Mouse (Mus musculus): Measurements from ENCODE around the gene Terf2ip. TPM values are rescaled to one million over a fixed set of nuclear protein-coding genes. Genes with fewer than 3 reads are reported as not detected.

Gene Terf2ip
- total and polyA plus RNA-seq, 3 experiments: 9.4 to 13.7 (median 12.4) TPM

DNA sequence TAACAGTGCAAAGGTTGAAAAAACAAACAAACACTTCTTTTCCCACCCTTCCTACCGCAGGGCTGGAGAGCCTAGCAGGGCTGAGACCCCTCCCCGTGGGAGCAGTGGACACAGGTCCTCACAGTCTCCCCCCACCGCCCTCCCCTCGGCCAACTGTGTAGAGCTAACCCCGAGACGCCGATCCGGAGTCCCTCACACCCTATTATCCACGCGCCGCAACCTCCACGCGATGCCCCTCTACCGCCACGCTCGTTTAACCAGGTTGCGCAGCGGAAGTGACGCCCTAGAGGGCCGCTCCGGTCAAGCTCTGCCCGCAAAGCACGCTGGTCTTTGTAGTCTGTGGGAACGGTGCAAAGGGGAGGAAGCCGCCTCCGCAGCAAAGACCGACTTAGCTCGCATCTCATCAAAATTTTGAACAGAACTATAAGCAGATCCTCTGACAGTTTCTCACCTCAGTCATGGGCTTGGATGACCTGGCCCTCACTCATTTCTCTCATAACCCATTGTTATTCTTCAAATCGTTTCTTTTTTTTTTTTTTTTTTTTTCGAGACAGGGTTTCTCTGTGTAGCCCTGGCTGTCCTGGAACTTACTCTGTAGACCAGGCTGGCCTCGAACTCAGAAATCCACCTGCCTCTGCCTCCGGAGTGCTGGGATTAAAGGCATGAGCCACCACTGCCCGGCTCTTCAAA lies 19.0 kb upstream of the Terf2ip start, which contains the start of gene Adat1:
Gene Adat1 (minus strand): TSS at position 290 of the 690 bp plus-strand sequence.
- in situ Hi-C loops (cut with MboI; ENCODE audit: low pct_ligation_motif_present, low pct_unique_long_range_greater_than_20kb, low sequenced_read_pairs) (loop anchor here (10.0 kb wide), 1 partner anchor 117 kb away; the partner anchor contains the start of gene Tmem170), dilution Hi-C loops (cut with MboI; ENCODE audit: extremely low pct_ligation_motif_present, extremely low pct_unique_long_range_greater_than_20kb, low sequenced_read_pairs) (no loop called here)
- Histone ChIP-seq H3K4me2 (ENCODE audit: insufficient read depth, low read depth, poor library complexity, severe bottlenecking) (peak within 1 kb of the TSS; percentile 77), H3K27me3 (replicated peaks) (no peaks in the 10 kb centered on the region), H3K36me3 (replicated peaks in 1 of 2; ENCODE audit: control insufficient read depth in 1 of 2, insufficient read depth in 1 of 2, low read length in 1 of 2) (peaks cover 58 to 73% of the 10 kb centered on the region in 2 experiments), H3K27ac (ENCODE audit: insufficient read depth, low read depth) (no peak within 1 kb of the TSS), H3K4me1 (ENCODE audit: control insufficient read depth in 1 of 2, insufficient read depth in 2 of 2) (peaks cover 2 to 21% of the 10 kb centered on the region in 2 experiments; a peak in 3 of 4 replicates), H3K9ac (ENCODE audit: insufficient read depth, low read depth) (peak within 1 kb of the TSS; percentile 45), H3K79me2 (replicated peaks; ENCODE audit: control insufficient read depth, extremely low read depth, insufficient read depth, poor library complexity, severe bottlenecking) (no peaks in the 10 kb centered on the region; the same call in 1 of the 2 replicates), H3K4me3 (replicated peaks in 1 of 3; ENCODE audit: low read depth in 2 of 3, low read length in 2 of 3, poor library complexity in 1 of 3) (peak within 1 kb of the TSS; percentile 70 to 95 (median 84)), H3K9me3 (replicated peaks; ENCODE audit: low read length) (no peaks in the 10 kb centered on the region)
- peak; percentile 89 for DNase-seq (ENCODE audit: extremely low read depth)
- TF ChIP-seq USF2 (conservative IDR thresholded peaks at IDR 0.05; ENCODE audit: low read depth, low read length) (no peak), EP300 (IDR thresholded peaks at IDR 0.05; ENCODE audit: low read length) (no peak), ZMIZ1 (IDR thresholded peaks at IDR 0.05; ENCODE audit: low read depth, low read length) (0 out of 2 replicates have a peak, but pooled peaks have one; percentile 86), CHD2 (IDR thresholded peaks at IDR 0.05; ENCODE audit: low read length) (peak; percentile 74), PAX5 (IDR thresholded peaks at IDR 0.05; ENCODE audit: low read length) (no peak), ZNF384 (IDR thresholded peaks at IDR 0.05; ENCODE audit: low read depth, low read length) (peak; percentile 76), MEF2A (IDR thresholded peaks at IDR 0.05; ENCODE audit: borderline replicate concordance, low read depth, low read length) (peak; percentile 44; the same call in 1 of the 2 replicates), MYC (IDR thresholded peaks at IDR 0.05; ENCODE audit: low read depth, low read length) (peak; percentile 96), POLR2A (IDR thresholded peaks at IDR 0.05; ENCODE audit: low read depth, low read length) (peak; percentile 91), HCFC1 (IDR thresholded peaks at IDR 0.05; ENCODE audit: low read depth, low read length) (peak; percentile 98), SIN3A (IDR thresholded peaks at IDR 0.05; ENCODE audit: low read length) (peak; percentile 88), E2F4 (IDR thresholded peaks at IDR 0.05; ENCODE audit: insufficient replicate concordance, low read depth, low read length) (0 out of 2 replicates have a peak, but pooled peaks have one; percentile 59), GABPA (IDR thresholded peaks at IDR 0.05; ENCODE audit: insufficient replicate concordance, low read depth, low read length) (peak; percentile 73; the same call in 1 of the 2 replicates), MXI1 (IDR thresholded peaks at IDR 0.05; ENCODE audit: low read depth, low read length) (peak; percentile 98), USF1 (IDR thresholded peaks at IDR 0.05; ENCODE audit: low read depth, low read length) (no peak; the same call in 1 of the 2 replicates), CHD1 (IDR thresholded peaks at IDR 0.05; ENCODE audit: low read depth, low read length) (no peak), ZKSCAN1 (IDR thresholded peaks at IDR 0.05; ENCODE audit: borderline replicate concordance, low read depth, low read length) (no peak), NRF1 (IDR thresholded peaks at IDR 0.05; ENCODE audit: low read depth, low read length) (peak; percentile 62), CTCF (conservative IDR thresholded peaks at IDR 0.05 in 1 of 2, IDR thresholded peaks at IDR 0.05 in 1 of 2; ENCODE audit: low read depth in 2 of 2, low read length in 2 of 2) (peak in 1 of 2 experiments; percentile 4; a peak in 1 of 4 replicates), IRF4 (IDR thresholded peaks at IDR 0.05; ENCODE audit: low read depth, low read length) (peak; percentile 55), KAT2A (IDR thresholded peaks at IDR 0.05; ENCODE audit: insufficient replicate concordance, low read length) (peak; percentile 93; the same call in 1 of the 2 replicates), RCOR1 (conservative IDR thresholded peaks at IDR 0.05; ENCODE audit: low read depth, low read length) (0 out of 2 replicates have a peak, but pooled peaks have one; percentile 26), SMC3 (IDR thresholded peaks at IDR 0.05; ENCODE audit: low read depth, low read length) (no peak), UBTF (IDR thresholded peaks at IDR 0.05; ENCODE audit: low read depth, low read length) (no peak), POLR2AphosphoS2 (IDR thresholded peaks at IDR 0.05; ENCODE audit: low read depth, low read length) (peak; percentile 98), BHLHE40 (IDR thresholded peaks at IDR 0.05; ENCODE audit: low read depth, low read length) (peak; percentile 23; the same call in 1 of the 2 replicates), ELF1 (IDR thresholded peaks at IDR 0.05; ENCODE audit: low read depth, low read length) (peak; percentile 80), MAX (IDR thresholded peaks at IDR 0.05; ENCODE audit: low read length) (peak; percentile 97), TBP (conservative IDR thresholded peaks at IDR 0.05; ENCODE audit: low read depth, low read length) (peak; percentile 68; the same call in 1 of the 2 replicates), NELFE (IDR thresholded peaks at IDR 0.05; ENCODE audit: low read depth, low read length) (peak; percentile 88), TCF12 (IDR thresholded peaks at IDR 0.05; ENCODE audit: low read depth, low read length) (peak; percentile 81)
